In genomic region chr10:128535624-128536265, GRCm38 (mm10) we compare ENCODE assay signal across 8 mouse cellular contexts. TPM values are rescaled to one million over a fixed set of nuclear protein-coding genes. Genes with fewer than 3 reads are reported as not detected.
DNase-seq lines count a peak whose midpoint lies in the region; ATAC-seq and TF ChIP-seq lines count a peak whose summit lies in the region.

No protein-coding gene starts in this region.

- peak overlapping the region; percentile 33 for H3K4me3 ChIP-seq in kidney, embryonic 16.5 days (ENCODE audit: low read length)
- H3K4me3 ChIP-seq in embryonic facial prominence, embryonic 12.5 days = no peak overlapping the region
- peak overlapping the region; percentile 12; the same call in 1 of the 2 replicates for H3K4me3 ChIP-seq in intestine, embryonic 16.5 days (ENCODE audit: low read length)
- H3K4me3 ChIP-seq in myocyte = no peak overlapping the region

- peaks cover 3% of the 10 kb centered on the region; the same call in 1 of the 2 replicates for H3K4me1 ChIP-seq in kidney, embryonic 16.5 days (ENCODE audit: insufficient read depth, low read length)
- H3K4me1 ChIP-seq in embryonic facial prominence, embryonic 12.5 days = no peaks in the 10 kb centered on the region
- no peaks in the 10 kb centered on the region for H3K4me1 ChIP-seq in intestine, embryonic 16.5 days (ENCODE audit: control insufficient read depth, insufficient read depth, low read length)

- no peaks in the 10 kb centered on the region for H3K36me3 ChIP-seq in kidney, embryonic 16.5 days (ENCODE audit: insufficient read depth, low read length)
- H3K36me3 ChIP-seq in embryonic facial prominence, embryonic 12.5 days = no peaks in the 10 kb centered on the region
- H3K36me3 ChIP-seq in intestine, embryonic 16.5 days (ENCODE audit: control insufficient read depth, insufficient read depth, low read length) = no peaks in the 10 kb centered on the region
- no peaks in the 10 kb centered on the region for H3K36me3 ChIP-seq in myocyte (ENCODE audit: control insufficient read depth, insufficient read depth)

- peak overlapping the region; percentile 7; the same call in 1 of the 2 replicates for H3K27ac ChIP-seq in kidney, embryonic 16.5 days (ENCODE audit: low read length)
- H3K27ac ChIP-seq in embryonic facial prominence, embryonic 12.5 days = peak overlapping the region; percentile 64; the same call in 1 of the 2 replicates
- H3K27ac ChIP-seq in intestine, embryonic 16.5 days (ENCODE audit: low read length) = 0 out of 2 replicates have a peak overlapping the region, but pooled peaks have one; percentile 12

- peak overlapping the region; percentile 44 for H3K4me2 ChIP-seq in kidney, embryonic 16.5 days (replicated peaks; ENCODE audit: low read depth, low read length)
- H3K4me2 ChIP-seq in embryonic facial prominence, embryonic 12.5 days (replicated peaks) = peak overlapping the region; percentile 39
- H3K4me2 ChIP-seq in intestine, embryonic 16.5 days (ENCODE audit: low read depth, low read length) = peak overlapping the region; percentile 45
- peak overlapping the region; percentile 89 for H3K4me2 ChIP-seq in myocyte (ENCODE audit: low read depth)

- H3K27me3 ChIP-seq in kidney, embryonic 16.5 days (ENCODE audit: insufficient read depth, low read length) = no peaks in the 10 kb centered on the region
- no peaks in the 10 kb centered on the region for H3K27me3 ChIP-seq in embryonic facial prominence, embryonic 12.5 days
- H3K27me3 ChIP-seq in intestine, embryonic 16.5 days (replicated peaks; ENCODE audit: control insufficient read depth, insufficient read depth, low read length) = no peaks in the 10 kb centered on the region
- H3K27me3 ChIP-seq in myocyte (ENCODE audit: control insufficient read depth, insufficient read depth, insufficient read length) = no peaks in the 10 kb centered on the region

- 68% methylated on average over 4 of the region's 4 CpGs for WGBS in kidney, embryonic 16.5 days
- 73% methylated on average over 4 of the region's 4 CpGs for WGBS in embryonic facial prominence, embryonic 12.5 days
- WGBS in intestine, embryonic 16.5 days = 68% methylated on average over 4 of the region's 4 CpGs

- H3K9me3 ChIP-seq in kidney, embryonic 16.5 days (ENCODE audit: low read length) = no peaks in the 10 kb centered on the region
- no peaks in the 10 kb centered on the region for H3K9me3 ChIP-seq in embryonic facial prominence, embryonic 12.5 days
- H3K9me3 ChIP-seq in intestine, embryonic 16.5 days (ENCODE audit: control insufficient read depth, low read length) = no peaks in the 10 kb centered on the region

- DNase-seq in kidney, postnatal 25 days = no peak
- DNase-seq in ovary, postnatal 14 days (ENCODE audit: low spot score) = no peak
- no peak for DNase-seq in urinary bladder, adult 18-20 months (ENCODE audit: low spot score in 2 of 2)
- no peak for DNase-seq in kidney, postnatal 10 days

- no peak for TF ChIP-seq POLR2A in myocyte (IDR thresholded peaks at IDR 0.05; ENCODE audit: insufficient read length, low read depth)

- no peak; the same call in 1 of the 2 replicates for ATAC-seq in kidney, embryonic 16.5 days (ENCODE audit: low FRiP score, low TSS enrichment)
- ATAC-seq in embryonic facial prominence, embryonic 12.5 days (ENCODE audit: insufficient number of reproducible peaks, insufficient read depth, low FRiP score, low TSS enrichment) = no peak; the same call in 1 of the 2 replicates
- no peak; the same call in 1 of the 2 replicates for ATAC-seq in intestine, embryonic 16.5 days

- peak overlapping the region; percentile 47 for H3K9ac ChIP-seq in kidney, embryonic 16.5 days (replicated peaks; ENCODE audit: low read length)
- H3K9ac ChIP-seq in embryonic facial prominence, embryonic 12.5 days = no peak overlapping the region
- H3K9ac ChIP-seq in intestine, embryonic 16.5 days (ENCODE audit: low read depth, low read length) = peak overlapping the region; percentile 47

- H3ac ChIP-seq in myocyte (ENCODE audit: control insufficient read depth, insufficient read length) = no peak overlapping the region

- no peaks in the 10 kb centered on the region for H3K79me2 ChIP-seq in myocyte (ENCODE audit: control insufficient read depth, insufficient read depth)

TF ChIP-seq in myocyte, 11 proteins besides CTCF, POLR2A, EP300 and RAD21:
- TF ChIP-seq E2F4 (IDR thresholded peaks at IDR 0.05; ENCODE audit: insufficient read depth) (no peak), MYOG (IDR thresholded peaks at IDR 0.05; ENCODE audit: control insufficient read depth in 1 of 3, insufficient read depth in 1 of 3, insufficient read length in 2 of 3, low read depth in 2 of 3) (no peak), SRF (IDR thresholded peaks at IDR 0.05; ENCODE audit: control insufficient read depth, insufficient read length, low read depth) (no peak), CEBPB (IDR thresholded peaks at IDR 0.05; ENCODE audit: insufficient read depth, poor library complexity, severe bottlenecking) (no peak), MYOD1 (IDR thresholded peaks at IDR 0.05; ENCODE audit: control insufficient read depth in 1 of 3, insufficient read length in 2 of 3, low read depth in 2 of 3) (no peak), MAX (IDR thresholded peaks at IDR 0.05; ENCODE audit: low read depth) (no peak)

RNA-seq across cellular contexts. Expression of gene Esyt1, which starts 10.1 kb away (rescaled TPM):
- polyA plus RNA-seq in kidney, embryonic 16.5 days (2015; fragmentation: Nextera tagmentation; extraction: Ambion mirVana) = 23.2 and 24.2 TPM in 2 replicates
- 29.2 and 30.7 TPM in 2 replicates for polyA plus RNA-seq in embryonic facial prominence, embryonic 12.5 days (2016; fragmentation: Nextera tagmentation; extraction: Ambion mirVana)
- polyA plus RNA-seq in intestine, embryonic 16.5 days (2015; fragmentation: Nextera tagmentation; extraction: Ambion mirVana) = 24.4 and 25.7 TPM in 2 replicates
- polyA plus RNA-seq in myocyte (2012; fragmentation: generic; extraction: Trizol) = 166 TPM

RNA-seq across cellular contexts. Expression of gene Zc3h10, which starts 11.8 kb away (rescaled TPM):
- 16.2 and 16.6 TPM in 2 replicates for polyA plus RNA-seq in kidney, embryonic 16.5 days (2015; fragmentation: Nextera tagmentation; extraction: Ambion mirVana)
- 18.8 and 19.4 TPM in 2 replicates for polyA plus RNA-seq in embryonic facial prominence, embryonic 12.5 days (2016; fragmentation: Nextera tagmentation; extraction: Ambion mirVana)
- 13.3 and 13.6 TPM in 2 replicates for polyA plus RNA-seq in intestine, embryonic 16.5 days (2015; fragmentation: Nextera tagmentation; extraction: Ambion mirVana)
- polyA plus RNA-seq in myocyte (2012; fragmentation: generic; extraction: Trizol) = 13.8 TPM

RNA-seq across cellular contexts. Expression of gene Rpl41, which starts 13.4 kb away (rescaled TPM):
- polyA plus RNA-seq in kidney, embryonic 16.5 days (2015; fragmentation: Nextera tagmentation; extraction: Ambion mirVana) = 3,659 and 3,733 TPM in 2 replicates
- polyA plus RNA-seq in embryonic facial prominence, embryonic 12.5 days (2016; fragmentation: Nextera tagmentation; extraction: Ambion mirVana) = 3,271 and 3,412 TPM in 2 replicates
- polyA plus RNA-seq in intestine, embryonic 16.5 days (2015; fragmentation: Nextera tagmentation; extraction: Ambion mirVana) = 3,191 and 3,364 TPM in 2 replicates
- polyA plus RNA-seq in myocyte (2012; fragmentation: generic; extraction: Trizol) = 12,553 TPM

RNA-seq across cellular contexts. Expression of gene Pa2g4, which starts 30.0 kb away (rescaled TPM):
- polyA plus RNA-seq in kidney, embryonic 16.5 days (2015; fragmentation: Nextera tagmentation; extraction: Ambion mirVana) = 200 and 203 TPM in 2 replicates
- polyA plus RNA-seq in embryonic facial prominence, embryonic 12.5 days (2016; fragmentation: Nextera tagmentation; extraction: Ambion mirVana) = 189 and 192 TPM in 2 replicates
- 171 and 196 TPM in 2 replicates for polyA plus RNA-seq in intestine, embryonic 16.5 days (2015; fragmentation: Nextera tagmentation; extraction: Ambion mirVana)
- polyA plus RNA-seq in myocyte (2012; fragmentation: generic; extraction: Trizol) = 127 TPM

RNA-seq across cellular contexts. Expression of gene Myl6b, which starts 37.3 kb away (rescaled TPM):
- 4.2 and 5.7 TPM in 2 replicates for polyA plus RNA-seq in kidney, embryonic 16.5 days (2015; fragmentation: Nextera tagmentation; extraction: Ambion mirVana)
- 3.2 and 3.9 TPM in 2 replicates for polyA plus RNA-seq in embryonic facial prominence, embryonic 12.5 days (2016; fragmentation: Nextera tagmentation; extraction: Ambion mirVana)
- polyA plus RNA-seq in intestine, embryonic 16.5 days (2015; fragmentation: Nextera tagmentation; extraction: Ambion mirVana) = 2.8 TPM in 2 replicates
- 734 TPM for polyA plus RNA-seq in myocyte (2012; fragmentation: generic; extraction: Trizol)

Comparison
In these comparisons a context has a peak if more than half of its experiments do, and no peak if none do; other contexts are left out.
1. H3K27ac ChIP-seq: peak in every context shown above with its lines; median percentile 64 in embryonic facial prominence, embryonic 12.5 days; 12 in intestine, embryonic 16.5 days; 7 in kidney, embryonic 16.5 days.
2. H3K4me2 ChIP-seq: peak in every context shown above with its lines; median percentile 89 in myocyte; 45 in intestine, embryonic 16.5 days; 44 in kidney, embryonic 16.5 days; 39 in embryonic facial prominence, embryonic 12.5 days.
3. H3K4me3 ChIP-seq: peak in kidney, embryonic 16.5 days (single experiment) and intestine, embryonic 16.5 days (single experiment); none in embryonic facial prominence, embryonic 12.5 days (single experiment) and myocyte (single experiment).